18 mouse cellular contexts compared by ENCODE assay signal in genomic region chr19:50614013-50614412, GRCm38 (mm10).
A peak's percentile ranks its signal among the peaks of the same experiment; 100 is the strongest.
DNase-seq lines count a peak whose midpoint lies in the region; ATAC-seq and TF ChIP-seq lines count a peak whose summit lies in the region.
"Had no signal": no experiment of that assay in that cellular context is flagged by ENCODE, and none has a peak within 500 bp of the region (broad histone marks: within the 10 kb centered on the region; RNA-seq: fewer than 3 reads in every experiment).

No protein-coding gene starts in this region.

- intact Hi-C loops in heart, adult 2 months (cut with DNase I) = no loop called here

- TF ChIP-seq POLR2A in heart, adult 2 months (IDR thresholded peaks at IDR 0.05; ENCODE audit: insufficient read depth, low read depth, low read length) = no peak
- TF ChIP-seq POLR2A in kidney, adult 2 months (IDR thresholded peaks at IDR 0.05; ENCODE audit: low read depth, low read length) = no peak

- H3K27me3 ChIP-seq in heart, embryonic 12.5 days (replicated peaks) = no peaks in the 10 kb centered on the region
- H3K27me3 ChIP-seq in heart, adult 2 months (ENCODE audit: control insufficient read depth, insufficient read depth, low read length) = no peaks in the 10 kb centered on the region
- no peaks in the 10 kb centered on the region for H3K27me3 ChIP-seq in kidney, adult 2 months (replicated peaks; ENCODE audit: control insufficient read depth, insufficient read depth, low read length)
- no peaks in the 10 kb centered on the region for H3K27me3 ChIP-seq in limb, embryonic 12.5 days
- H3K27me3 ChIP-seq: forebrain, embryonic 15.5 days; hindbrain, embryonic 15.5 days; liver, embryonic 15.5 days; neural tube, embryonic 15.5 days; Patski had no signal

- DNase-seq in heart, adult 2 months = no peak
- DNase-seq in kidney, postnatal 10 days = peak; percentile 7
- no peak for DNase-seq in kidney, adult 2 months
- DNase-seq in embryo, embryonic 9.5 days (ENCODE audit: extremely low spot score) = peak; percentile 12
- DNase-seq in right cerebral cortex, adult 2 months (ENCODE audit: low spot score in 2 of 2) = no peak
- DNase-seq in ovary, postnatal 36 days (ENCODE audit: low spot score) = no peak
- DNase-seq: cerebellum, adult 11-12 months; heart, adult 11 months; thymus, postnatal 4 days had no signal

- H3K36me3 ChIP-seq in heart, embryonic 12.5 days = no peaks in the 10 kb centered on the region
- H3K36me3 ChIP-seq in heart, adult 2 months (ENCODE audit: control insufficient read depth, insufficient read depth, low read length) = no peaks in the 10 kb centered on the region
- H3K36me3 ChIP-seq in kidney, adult 2 months (ENCODE audit: control insufficient read depth, insufficient read depth, low read length) = no peaks in the 10 kb centered on the region
- H3K36me3 ChIP-seq in limb, embryonic 12.5 days = no peaks in the 10 kb centered on the region
- H3K36me3 ChIP-seq: forebrain, embryonic 15.5 days; hindbrain, embryonic 15.5 days; liver, embryonic 15.5 days; neural tube, embryonic 15.5 days had no signal

- 0 out of 2 replicates have a peak, but pooled peaks cover 2% of the 10 kb centered on the region for H3K4me1 ChIP-seq in heart, embryonic 12.5 days (replicated peaks)
- H3K4me1 ChIP-seq in heart, adult 2 months (ENCODE audit: control insufficient read depth, insufficient read depth, low read length) = no peaks in the 10 kb centered on the region
- no peaks in the 10 kb centered on the region for H3K4me1 ChIP-seq in kidney, adult 2 months (ENCODE audit: control insufficient read depth, insufficient read depth, low read length)
- H3K4me1 ChIP-seq in limb, embryonic 12.5 days (replicated peaks) = peaks cover 8% of the 10 kb centered on the region
- H3K4me1 ChIP-seq: hindbrain, embryonic 15.5 days; liver, embryonic 15.5 days had no signal

- H3K9ac ChIP-seq in heart, embryonic 12.5 days = no peak overlapping the region
- H3K9ac ChIP-seq in heart, adult 2 months (ENCODE audit: low read depth, low read length) = no peak overlapping the region
- no peak overlapping the region for H3K9ac ChIP-seq in limb, embryonic 12.5 days (replicated peaks)
- H3K9ac ChIP-seq: forebrain, embryonic 15.5 days; hindbrain, embryonic 15.5 days; liver, embryonic 15.5 days; neural tube, embryonic 15.5 days had no signal

- H3K4me2 ChIP-seq in heart, embryonic 12.5 days = peak overlapping the region; percentile 48
- H3K4me2 ChIP-seq in limb, embryonic 12.5 days = peak overlapping the region; percentile 17; the same call in 1 of the 2 replicates
- H3K4me2 ChIP-seq: forebrain, embryonic 15.5 days; hindbrain, embryonic 15.5 days; liver, embryonic 15.5 days; midbrain, embryonic 11.5 days; neural tube, embryonic 15.5 days had no signal

- 25% methylated on average over 9 of the region's 9 CpGs for WGBS in heart, embryonic 12.5 days
- 32% methylated on average over 9 of the region's 9 CpGs for WGBS in heart, adult 2 months
- WGBS in kidney, adult 2 months = 35% methylated on average over 9 of the region's 9 CpGs
- 26% methylated on average over 9 of the region's 9 CpGs for WGBS in limb, embryonic 12.5 days

- no peak for TF ChIP-seq EP300 in heart, adult 2 months (IDR thresholded peaks at IDR 0.05; ENCODE audit: insufficient read depth, low read depth, low read length)

- no peak overlapping the region for H3K27ac ChIP-seq in heart, embryonic 12.5 days (ENCODE audit: poor library complexity, severe bottlenecking)
- H3K27ac ChIP-seq in heart, adult 2 months = no peak overlapping the region
- H3K27ac ChIP-seq in kidney, adult 2 months (ENCODE audit: insufficient read depth, low read depth, low read length) = no peak overlapping the region
- H3K27ac ChIP-seq in limb, embryonic 12.5 days = no peak overlapping the region
- H3K27ac ChIP-seq: forebrain, embryonic 15.5 days; hindbrain, embryonic 15.5 days; liver, embryonic 15.5 days; neural tube, embryonic 15.5 days had no signal

- no peak for ATAC-seq in heart, embryonic 12.5 days (ENCODE audit: insufficient number of reproducible peaks, low FRiP score)
- no peak for ATAC-seq in limb, embryonic 12.5 days (ENCODE audit: insufficient number of reproducible peaks, insufficient read depth, low FRiP score, low TSS enrichment, low read depth)
- ATAC-seq: forebrain, embryonic 15.5 days; Patski had no signal

- H3K79me2 ChIP-seq in heart, adult 2 months (replicated peaks; ENCODE audit: control insufficient read depth, insufficient read depth, low read length) = no peaks in the 10 kb centered on the region

- no peak overlapping the region for H3K4me3 ChIP-seq in heart, embryonic 12.5 days
- no peak overlapping the region for H3K4me3 ChIP-seq in heart, adult 2 months
- no peak overlapping the region for H3K4me3 ChIP-seq in kidney, adult 2 months (ENCODE audit: insufficient read depth, low read depth, low read length)
- H3K4me3 ChIP-seq in limb, embryonic 12.5 days (replicated peaks) = no peak overlapping the region
- H3K4me3 ChIP-seq: erythroblast, embryonic 14.5 days; forebrain, embryonic 15.5 days; hindbrain, embryonic 15.5 days; liver, embryonic 15.5 days; neural tube, embryonic 15.5 days had no signal

- TF ChIP-seq CTCF in heart, adult 2 months (IDR thresholded peaks at IDR 0.05) = no peak
- TF ChIP-seq CTCF in kidney, adult 2 months (conservative IDR thresholded peaks at IDR 0.05; ENCODE audit: insufficient read depth, insufficient read length, low read depth, low read length) = no peak

- no peaks in the 10 kb centered on the region for H3K9me3 ChIP-seq in heart, embryonic 12.5 days (replicated peaks)
- no peaks in the 10 kb centered on the region for H3K9me3 ChIP-seq in limb, embryonic 12.5 days
- H3K9me3 ChIP-seq: forebrain, embryonic 15.5 days; hindbrain, embryonic 15.5 days; liver, embryonic 15.5 days; neural tube, embryonic 15.5 days had no signal

Comparison
In these comparisons a context has a peak if more than half of its experiments do, and no peak if none do; other contexts are left out.
1. DNase-seq: peak in kidney, postnatal 10 days (single experiment) and embryo, embryonic 9.5 days (single experiment); none in heart, adult 2 months (0 of 2), kidney, adult 2 months (single experiment), right cerebral cortex, adult 2 months (0 of 2) and ovary, postnatal 36 days (single experiment).